Mouse (Mus musculus) hindbrain, embryonic 15.5 days (tissue): ENCODE measurements around the gene Lamb2. TPM values are rescaled to one million over a fixed set of nuclear protein-coding genes. Genes with fewer than 3 reads are reported as not detected.

Source experiments
- ATAC-seq: fragments of 200-750 bp; cut with Nextera tagmentation; 2 replicates; pipeline ENCODE4 v1.8.0; 2017; ENCODE audit warnings: low read depth, moderate number of reproducible peaks, moderate TSS enrichment; ENCODE audit not compliant: low FRiP score
- H3K27ac ChIP-seq: fragments of 300-500 bp; sonication (generic); replicated peaks from 2 replicates; pipeline ENCODE4 v1.5.1; 2015; ENCODE audit warnings: mild to moderate bottlenecking, inconsistent platforms
- H3K27me3 ChIP-seq: fragments of 300-500 bp; sonication (generic); 2 replicates; pipeline ENCODE4 v1.6.1; 2015; ENCODE audit warnings: control low read depth, inconsistent platforms
- H3K36me3 ChIP-seq: fragments of 300-500 bp; sonication (generic); 2 replicates; pipeline ENCODE4 v1.6.1; 2015; ENCODE audit warnings: control low read depth, inconsistent platforms
- H3K4me1 ChIP-seq: fragments of 300-500 bp; sonication (generic); replicated peaks from 2 replicates; pipeline ENCODE4 v1.6.1; 2015; ENCODE audit warnings: control low read depth, inconsistent platforms
- H3K4me2 ChIP-seq: fragments of 300-500 bp; sonication (generic); 2 replicates; pipeline ENCODE4 v1.6.1; 2015; ENCODE audit warnings: moderate library complexity, mild to moderate bottlenecking, inconsistent platforms
- H3K4me3 ChIP-seq: fragments of 300-500 bp; sonication (generic); 2 replicates; pipeline ENCODE4 v1.5.1; 2015; ENCODE audit warnings: mild to moderate bottlenecking, inconsistent platforms
- H3K9ac ChIP-seq: fragments of 300-500 bp; sonication (generic); 2 replicates; pipeline ENCODE4 v1.6.1; 2015; ENCODE audit warnings: inconsistent platforms
- H3K9me3 ChIP-seq: fragments of 300-500 bp; sonication (generic); 2 replicates; pipeline ENCODE4 v1.6.1; 2016; ENCODE audit warnings: control low read depth, inconsistent platforms
- WGBS: fragments of 180-500 bp; shearing (Covaris S2); methylation state at CpG from one replicate; pipeline ENCODE4 v1.1.7; 2015; 5-methylcytosine and 5-hydroxymethylcytosine counted together
- polyA plus RNA-seq: library from polyadenylated mRNA; unstranded; fragments of >200 nt; fragmentation: Nextera tagmentation; extraction: Ambion mirVana; gene quantifications from 2 replicates; pipeline ENCODE4 v1.2.1, GENCODE M21; 2015

The Lamb2 gene
- polyA plus RNA-seq, 1 experiment from 2014 or later, result 24.1 TPM

- WGBS, result 95% methylated on average over 7 of the region's 7 CpGs
- Histone ChIP-seq H3K4me3 (no peak overlapping the region), H3K4me1 (no peaks in the 10 kb centered on the region), H3K9ac (no peak overlapping the region), H3K27me3 (no peaks in the 10 kb centered on the region), H3K9me3 (no peaks in the 10 kb centered on the region), H3K27ac (no peak overlapping the region), H3K36me3 (peaks cover 83% of the 10 kb centered on the region), H3K4me2 (no peak overlapping the region)
- ATAC-seq, result no peak
Measured at GRCm38 (mm10) chr9:108499231-108499630, 19.7 kb downstream of the Lamb2 start.

DNA sequence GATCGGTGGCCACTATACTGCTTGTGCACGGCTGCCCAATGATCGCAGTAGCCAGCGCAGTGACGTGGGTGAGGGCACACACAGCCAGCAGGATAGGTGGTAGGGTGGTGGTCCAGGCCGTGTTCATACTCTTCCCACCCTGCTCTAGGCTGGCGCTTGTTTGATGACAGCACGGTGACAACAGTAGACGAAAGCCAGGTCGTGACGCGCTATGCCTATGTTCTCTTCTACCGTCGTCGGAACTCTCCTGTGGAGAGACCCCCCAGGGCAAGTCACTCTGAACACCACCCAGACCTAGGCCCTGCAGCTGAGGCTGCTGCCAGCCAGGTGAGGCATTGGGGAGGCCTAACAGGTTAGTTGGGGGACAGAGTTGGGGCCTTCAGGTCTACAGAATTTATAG is 20.4 kb downstream of the Lamb2 start:
- ATAC-seq, result no peak
- no peak overlapping the region for H3K4me3 ChIP-seq
- WGBS, result 97% methylated on average over 15 of the region's 15 CpGs
- no peak overlapping the region for H3K4me2 ChIP-seq
- H3K36me3 ChIP-seq, result peaks cover 76% of the 10 kb centered on the region
- no peaks in the 10 kb centered on the region for H3K9me3 ChIP-seq
- no peak overlapping the region for H3K27ac ChIP-seq
- H3K4me1 ChIP-seq, result no peaks in the 10 kb centered on the region
- no peak overlapping the region for H3K9ac ChIP-seq
- H3K27me3 ChIP-seq, result no peaks in the 10 kb centered on the region

DNA sequence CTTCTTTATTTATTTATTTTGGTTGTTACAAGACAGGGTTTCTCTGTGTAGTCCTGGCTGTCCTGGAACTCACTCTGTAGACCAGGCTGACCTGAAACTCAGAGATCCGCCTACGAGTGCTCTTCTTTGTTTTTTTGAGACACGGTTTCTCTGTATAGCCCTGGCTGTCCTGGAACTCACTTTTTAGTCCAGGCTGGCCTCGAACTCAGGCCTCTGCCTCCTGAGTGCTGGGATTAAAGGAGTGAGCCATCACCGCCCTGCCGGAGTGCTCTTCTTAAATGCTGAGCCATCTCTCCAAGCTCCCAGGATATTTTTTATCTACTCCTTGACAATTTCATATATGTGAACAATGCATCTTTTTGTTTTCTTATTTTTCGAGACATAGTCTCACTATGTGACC is 27.4 kb downstream of the Lamb2 start:
- H3K27me3 ChIP-seq, result no peaks in the 10 kb centered on the region
- peak overlapping the region; percentile 61; the same call in 1 of the 2 replicates for H3K9ac ChIP-seq
- WGBS, result 89% methylated on average over 7 of the region's 7 CpGs
- peak overlapping the region; percentile 89 for H3K27ac ChIP-seq
- peak overlapping the region; percentile 86; the same call in 1 of the 2 replicates for H3K4me3 ChIP-seq
- peak overlapping the region; percentile 92 for H3K4me2 ChIP-seq
- ATAC-seq, result no peak
- H3K4me1 ChIP-seq, result peaks cover 20% of the 10 kb centered on the region
- no peaks in the 10 kb centered on the region for H3K9me3 ChIP-seq
- peaks cover 26% of the 10 kb centered on the region for H3K36me3 ChIP-seq

- WGBS, result under 1% methylated on average over 37 of the region's 37 CpGs
- Histone ChIP-seq H3K27me3 (no peaks in the 10 kb centered on the region), H3K4me3 (peak within 1 kb of the TSS; percentile 86)
Measured at GRCm38 (mm10) chr9:108507619-108508434, 28.3 kb downstream of the Lamb2 start, which contains the start of gene Qars. Gene Qars (plus strand): TSS chr9:108507706.

DNA sequence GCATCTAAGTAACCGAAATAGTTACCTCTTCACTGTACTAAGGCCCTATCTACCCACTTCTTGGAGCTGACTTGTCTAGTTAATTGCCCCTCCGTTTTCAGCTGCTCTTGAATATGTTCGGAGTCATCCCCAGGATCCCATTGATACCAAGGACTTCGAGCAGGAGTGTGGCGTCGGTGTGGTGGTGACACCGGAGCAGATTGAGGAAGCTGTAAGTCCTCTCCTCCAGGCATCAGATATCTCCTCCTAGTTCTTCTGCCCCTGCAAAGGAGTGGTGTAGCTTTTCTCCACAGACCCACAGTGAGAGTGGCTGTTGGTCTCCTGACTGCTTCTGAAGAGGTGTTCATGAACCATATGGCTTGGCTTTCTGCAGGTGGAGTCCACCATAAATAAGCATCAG is 29.2 kb downstream of the Lamb2 start:
- Histone ChIP-seq H3K4me1 (peaks cover 20% of the 10 kb centered on the region), H3K27ac (no peak overlapping the region), H3K4me2 (peak overlapping the region; percentile 92), H3K4me3 (peak overlapping the region; percentile 86), H3K9ac (peak overlapping the region; percentile 61), H3K9me3 (no peaks in the 10 kb centered on the region), H3K27me3 (no peaks in the 10 kb centered on the region), H3K36me3 (peaks cover 38% of the 10 kb centered on the region)
- no peak for ATAC-seq
- WGBS, result 84% methylated on average over 7 of the region's 7 CpGs

More at GRCm38 (mm10) chr9:108507619-108508434, 28.3 kb downstream of the Lamb2 start, which contains the start of gene Qars:
- H3K9ac ChIP-seq, result peak within 1 kb of the TSS; percentile 61
- H3K36me3 ChIP-seq, result peaks cover 32% of the 10 kb centered on the region
- peak within 1 kb of the TSS; percentile 89 for H3K27ac ChIP-seq
- H3K9me3 ChIP-seq, result no peaks in the 10 kb centered on the region
- peak; percentile 97 for ATAC-seq
- H3K4me2 ChIP-seq, result peak within 1 kb of the TSS; percentile 92
- peaks cover 20% of the 10 kb centered on the region for H3K4me1 ChIP-seq

GRCm38 (mm10) chr9:108516380-108517251 is 37.1 kb downstream of the Lamb2 start, which contains the start of gene Qrich1:
Gene Qrich1 (plus strand): TSS chr9:108516806.
- H3K27ac ChIP-seq, result peak within 1 kb of the TSS; percentile 99
- peak within 1 kb of the TSS; percentile 94 for H3K9ac ChIP-seq
- peaks cover 39% of the 10 kb centered on the region for H3K36me3 ChIP-seq
- peaks cover 27% of the 10 kb centered on the region for H3K4me1 ChIP-seq
- no peaks in the 10 kb centered on the region for H3K27me3 ChIP-seq
- ATAC-seq, result peak; percentile 96
- 1% methylated on average over 49 of the region's 55 CpGs for WGBS
- no peaks in the 10 kb centered on the region for H3K9me3 ChIP-seq
- H3K4me2 ChIP-seq, result peak within 1 kb of the TSS; percentile 77
- H3K4me3 ChIP-seq, result peak within 1 kb of the TSS; percentile 94

GRCm38 (mm10) chr9:108517253-108517930 is 37.9 kb downstream of the Lamb2 start:
- WGBS, result 0% methylated on average over 47 of the region's 95 CpGs
- Histone ChIP-seq H3K27me3 (no peaks in the 10 kb centered on the region), H3K4me3 (peak overlapping the region; percentile 94), H3K4me1 (peaks cover 31% of the 10 kb centered on the region), H3K4me2 (peak overlapping the region; percentile 77), H3K9ac (peak overlapping the region; percentile 94), H3K36me3 (peaks cover 31% of the 10 kb centered on the region), H3K9me3 (no peaks in the 10 kb centered on the region), H3K27ac (peak overlapping the region; percentile 99)
- ATAC-seq, result peak; percentile 81

DNA sequence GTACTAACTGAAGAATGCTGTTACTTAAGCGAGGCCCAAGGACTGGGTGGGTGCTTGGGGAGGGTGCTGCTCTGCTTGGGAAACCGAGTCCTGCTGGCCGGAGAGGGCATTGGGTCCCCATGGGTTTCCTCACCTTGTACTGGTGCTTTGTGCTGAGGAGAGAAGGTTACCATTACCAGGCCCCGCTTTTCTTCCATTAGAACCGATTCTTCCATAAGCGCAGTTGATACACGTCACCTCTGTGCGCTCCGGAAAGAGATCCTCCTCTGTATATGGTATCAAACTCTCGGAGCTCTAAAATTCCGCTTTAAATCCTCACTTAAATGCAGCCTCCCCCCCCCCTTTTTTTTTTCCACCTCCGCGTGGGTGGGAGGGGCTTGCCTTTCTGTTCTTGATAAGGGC is 38.4 kb downstream of the Lamb2 start:
- H3K27ac ChIP-seq, result peak overlapping the region; percentile 99
- H3K9me3 ChIP-seq, result no peaks in the 10 kb centered on the region
- H3K9ac ChIP-seq, result peak overlapping the region; percentile 94
- 1% methylated on average over 13 of the region's 13 CpGs for WGBS
- peaks cover 26% of the 10 kb centered on the region for H3K36me3 ChIP-seq
- H3K27me3 ChIP-seq, result no peaks in the 10 kb centered on the region
- H3K4me2 ChIP-seq, result peak overlapping the region; percentile 77
- H3K4me1 ChIP-seq, result peaks cover 31% of the 10 kb centered on the region
- ATAC-seq, result no peak; the same call in 1 of the 2 replicates
- peak overlapping the region; percentile 94 for H3K4me3 ChIP-seq

DNA sequence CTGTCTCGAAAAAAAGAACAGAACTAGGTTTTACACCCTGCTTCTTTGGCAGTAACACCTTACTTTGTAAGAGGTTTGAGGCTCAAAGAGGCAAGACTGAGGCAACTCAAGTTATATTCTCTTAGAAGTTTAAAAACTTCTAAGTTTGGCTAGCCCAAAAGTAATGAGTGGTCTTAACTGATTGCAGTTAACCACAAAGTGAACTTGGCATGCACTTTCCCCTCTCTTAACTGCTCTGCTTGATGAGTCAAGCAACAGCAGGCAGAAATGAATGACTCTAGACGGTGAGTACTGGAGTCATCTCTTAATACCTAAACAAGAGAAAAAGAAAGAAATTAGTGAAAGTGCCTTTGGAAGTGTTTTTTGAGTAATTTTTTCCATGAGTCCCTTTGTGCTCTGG is 42.1 kb downstream of the Lamb2 start:
- 88% methylated on average over 2 of the region's 2 CpGs for WGBS
- ATAC-seq, result no peak
- Histone ChIP-seq H3K9me3 (no peaks in the 10 kb centered on the region), H3K4me1 (peaks cover 23% of the 10 kb centered on the region), H3K27ac (no peak overlapping the region), H3K4me3 (no peak overlapping the region), H3K4me2 (no peak overlapping the region), H3K27me3 (no peaks in the 10 kb centered on the region), H3K9ac (no peak overlapping the region), H3K36me3 (no peaks in the 10 kb centered on the region)

DNA sequence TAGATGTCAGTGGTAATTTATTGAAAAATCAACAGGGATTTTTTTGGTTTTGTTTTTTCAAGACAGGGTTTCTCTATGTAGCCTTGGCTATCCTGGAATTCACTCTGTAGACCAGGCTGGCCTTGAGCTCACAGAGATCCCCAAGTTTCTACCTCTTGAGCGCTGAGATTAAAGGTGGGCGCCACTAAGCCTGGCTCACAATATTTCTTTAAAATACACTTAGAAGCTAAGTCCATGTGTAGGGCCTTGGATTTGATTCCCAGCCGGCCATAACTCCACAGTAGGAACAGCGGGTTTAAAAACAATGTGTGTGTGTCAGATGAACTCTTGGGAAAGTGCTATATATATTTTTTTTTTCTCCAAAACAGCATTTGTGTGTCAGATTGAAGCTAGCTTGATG is 43.8 kb downstream of the Lamb2 start:
- WGBS, result 99% methylated on average over 4 of the region's 4 CpGs
- H3K36me3 ChIP-seq, result peaks cover 1% of the 10 kb centered on the region; the same call in 1 of the 2 replicates
- no peak for ATAC-seq

GRCm38 (mm10) chr9:108525400-108525799 is 45.9 kb downstream of the Lamb2 start:
- peaks cover 6% of the 10 kb centered on the region for H3K4me1 ChIP-seq
- 84% methylated on average over 3 of the region's 3 CpGs for WGBS
- no peak overlapping the region for H3K27ac ChIP-seq
- ATAC-seq, result no peak
- no peaks in the 10 kb centered on the region for H3K9me3 ChIP-seq
- no peak overlapping the region for H3K9ac ChIP-seq
- no peak overlapping the region for H3K4me2 ChIP-seq
- H3K36me3 ChIP-seq, result peaks cover 22% of the 10 kb centered on the region
- no peak overlapping the region for H3K4me3 ChIP-seq
- no peaks in the 10 kb centered on the region for H3K27me3 ChIP-seq

More for the DNA sequence above, 43.8 kb downstream of the Lamb2 start:
- H3K9me3 ChIP-seq, result no peaks in the 10 kb centered on the region
- H3K4me2 ChIP-seq, result no peak overlapping the region
- peaks cover 23% of the 10 kb centered on the region for H3K4me1 ChIP-seq
- H3K9ac ChIP-seq, result no peak overlapping the region
- H3K4me3 ChIP-seq, result no peak overlapping the region
- H3K27ac ChIP-seq, result no peak overlapping the region
- no peaks in the 10 kb centered on the region for H3K27me3 ChIP-seq
